Mouse (Mus musculus) heart, postnatal 0 days (tissue): ENCODE data around the gene F2rl3.

ENCODE experiments used
- CTCF ChIP-seq: IDR thresholded peaks from 2 replicates; pipeline ENCODE4 v1.5.1; 2016; ENCODE audit warnings: antibody characterized with exemption, control low read depth, low read depth
- EP300 ChIP-seq: IDR thresholded peaks from 2 replicates; pipeline ENCODE4 v1.6.1; 2016; ENCODE audit warnings: antibody characterized with exemption, low read depth

GRCm38 (mm10) chr8:72756771-72757390, 4.8 kb upstream of the F2rl3 start:
- TF ChIP-seq CTCF: no peak
- TF ChIP-seq EP300: no peak
